Mouse (Mus musculus): ENCODE data around the gene E2f2. TPM values are rescaled to one million over a fixed set of nuclear protein-coding genes. Genes with fewer than 3 reads are reported as not detected.

The E2f2 gene
- polyA plus RNA-seq, 1 experiment from 2014 or later: 5.5 TPM

GRCm38 (mm10) chr4:136140327-136141250 is 31.6 kb upstream of the E2f2 start:
- Histone ChIP-seq H3K27me3 (ENCODE audit: insufficient read depth, low read length) (no peaks in the 10 kb centered on the region), H3K9me3 (ENCODE audit: low read depth, low read length) (no peaks in the 10 kb centered on the region), H3K4me3 (ENCODE audit: low read depth, low read length) (peak overlapping the region; percentile 19), H3K27ac (ENCODE audit: low read depth) (peak overlapping the region; percentile 100), H3K4me2 (peak overlapping the region; percentile 58), H3K36me3 (ENCODE audit: insufficient read depth) (peaks cover 7% of the 10 kb centered on the region; the same call in 1 of the 2 replicates), H3K4me1 (ENCODE audit: insufficient read depth) (peaks cover 54% of the 10 kb centered on the region), H3K9ac (peak overlapping the region; percentile 45)
- ATAC-seq (ENCODE audit: insufficient read depth) (peak; percentile 91), DNase-seq (peak; percentile 99)
- TF ChIP-seq CTCF (IDR thresholded peaks at IDR 0.05; ENCODE audit: low read depth): peak; percentile 33
- 6% methylated on average over 31 of the region's 31 CpGs for WGBS

GRCm38 (mm10) chr4:136142267-136143192 is 29.7 kb upstream of the E2f2 start:
- no peak for TF ChIP-seq CTCF (IDR thresholded peaks at IDR 0.05; ENCODE audit: low read depth)
- Histone ChIP-seq H3K27ac (ENCODE audit: low read depth) (peak overlapping the region; percentile 100), H3K9ac (peak overlapping the region; percentile 41), H3K4me3 (ENCODE audit: low read depth, low read length) (peak overlapping the region; percentile 83), H3K9me3 (ENCODE audit: low read depth, low read length) (no peaks in the 10 kb centered on the region), H3K36me3 (ENCODE audit: insufficient read depth) (peaks cover 15% of the 10 kb centered on the region), H3K27me3 (ENCODE audit: insufficient read depth, low read length) (no peaks in the 10 kb centered on the region), H3K4me1 (ENCODE audit: insufficient read depth) (peaks cover 63% of the 10 kb centered on the region), H3K4me2 (peak overlapping the region; percentile 75)
- DNase-seq (peak; percentile 34), ATAC-seq (ENCODE audit: insufficient read depth) (no peak)
- WGBS: 7% methylated on average over 17 of the region's 17 CpGs

- no peak for TF ChIP-seq CTCF (IDR thresholded peaks at IDR 0.05; ENCODE audit: low read depth)
- Histone ChIP-seq H3K4me2 (peak within 1 kb of the TSS; percentile 75), H3K27ac (ENCODE audit: low read depth) (peak within 1 kb of the TSS; percentile 100), H3K9ac (peak within 1 kb of the TSS; percentile 88), H3K4me3 (ENCODE audit: low read depth, low read length) (peak within 1 kb of the TSS; percentile 83), H3K4me1 (ENCODE audit: insufficient read depth) (peaks cover 59% of the 10 kb centered on the region), H3K9me3 (ENCODE audit: low read depth, low read length) (no peaks in the 10 kb centered on the region), H3K27me3 (ENCODE audit: insufficient read depth, low read length) (no peaks in the 10 kb centered on the region), H3K36me3 (ENCODE audit: insufficient read depth) (peaks cover 15% of the 10 kb centered on the region)
- peak; percentile 80 for ATAC-seq (ENCODE audit: insufficient read depth)
- under 1% methylated on average over 39 of the region's 39 CpGs for WGBS
- peak; percentile 97 for DNase-seq
Measured at GRCm38 (mm10) chr4:136143193-136143976, 28.8 kb upstream of the E2f2 start, which contains the start of gene Id3. Id3 (plus strand) TSS chr4:136143497.

- Histone ChIP-seq H3K27me3 (ENCODE audit: insufficient read depth, low read length) (no peaks in the 10 kb centered on the region), H3K9ac (peak overlapping the region; percentile 88), H3K9me3 (ENCODE audit: low read depth, low read length) (no peaks in the 10 kb centered on the region), H3K36me3 (ENCODE audit: insufficient read depth) (peaks cover 15% of the 10 kb centered on the region), H3K27ac (ENCODE audit: low read depth) (peak overlapping the region; percentile 100), H3K4me3 (ENCODE audit: low read depth, low read length) (peak overlapping the region; percentile 83), H3K4me1 (ENCODE audit: insufficient read depth) (peaks cover 53% of the 10 kb centered on the region), H3K4me2 (peak overlapping the region; percentile 75)
- peak; percentile 87 for DNase-seq
- 0 out of 2 replicates have a peak, but pooled peaks have one; percentile 1 for TF ChIP-seq CTCF (IDR thresholded peaks at IDR 0.05; ENCODE audit: low read depth)
- WGBS: under 1% methylated on average over 50 of the region's 50 CpGs
- ATAC-seq (ENCODE audit: insufficient read depth): no peak
Measured at GRCm38 (mm10) chr4:136144126-136144926, 27.9 kb upstream of the E2f2 start.

GRCm38 (mm10) chr4:136144927-136145292 is 27.3 kb upstream of the E2f2 start:
- Histone ChIP-seq H3K27me3 (ENCODE audit: insufficient read depth, low read length) (no peaks in the 10 kb centered on the region), H3K4me2 (peak overlapping the region; percentile 75), H3K4me1 (ENCODE audit: insufficient read depth) (peaks cover 47% of the 10 kb centered on the region), H3K27ac (ENCODE audit: low read depth) (peak overlapping the region; percentile 100), H3K4me3 (ENCODE audit: low read depth, low read length) (peak overlapping the region; percentile 83), H3K9me3 (ENCODE audit: low read depth, low read length) (no peaks in the 10 kb centered on the region), H3K36me3 (ENCODE audit: insufficient read depth) (peaks cover 15% of the 10 kb centered on the region), H3K9ac (peak overlapping the region; percentile 88)
- DNase-seq (peak; percentile 75), ATAC-seq (ENCODE audit: insufficient read depth) (no peak)
- WGBS: under 1% methylated on average over 11 of the region's 11 CpGs
- TF ChIP-seq CTCF (IDR thresholded peaks at IDR 0.05; ENCODE audit: low read depth): no peak
